Mouse (Mus musculus): Measurements from ENCODE around the gene Lgi4. TPM values are rescaled to one million over a fixed set of nuclear protein-coding genes. Genes with fewer than 3 reads are reported as not detected.

Gene Lgi4
- polyA plus RNA-seq, 1 experiment from 2014 or later, result 2.8 TPM

GRCm38 (mm10) chr7:31040281-31041022 is 18.7 kb upstream of the Lgi4 start:
- Histone ChIP-seq H3K27me3 (replicated peaks; ENCODE audit: low read depth, poor library complexity, severe bottlenecking) (peaks cover 62% of the 10 kb centered on the region), H3K36me3 (replicated peaks) (no peaks in the 10 kb centered on the region), H3K27ac (replicated peaks) (no peak overlapping the region), H3K4me3 (no peak overlapping the region), H3K4me1 (peaks cover 12% of the 10 kb centered on the region), H3K9me3 (no peaks in the 10 kb centered on the region)
- no peak for DNase-seq (ENCODE audit: low spot score)
- 81% methylated on average over 12 of the region's 12 CpGs for WGBS

- 34% methylated on average over 8 of the region's 8 CpGs for WGBS
- Histone ChIP-seq H3K36me3 (replicated peaks) (no peaks in the 10 kb centered on the region), H3K27me3 (replicated peaks; ENCODE audit: low read depth, poor library complexity, severe bottlenecking) (peaks cover 64% of the 10 kb centered on the region), H3K9me3 (no peaks in the 10 kb centered on the region), H3K4me3 (peak overlapping the region; percentile 47; the same call in 1 of the 2 replicates), H3K4me1 (peaks cover 12% of the 10 kb centered on the region), H3K27ac (replicated peaks) (no peak overlapping the region)
- DNase-seq (ENCODE audit: low spot score), result no peak
Measured at GRCm38 (mm10) chr7:31041023-31041407, 18.1 kb upstream of the Lgi4 start.

GRCm38 (mm10) chr7:31041662-31042315 is 17.4 kb upstream of the Lgi4 start:
- Histone ChIP-seq H3K27me3 (replicated peaks; ENCODE audit: low read depth, poor library complexity, severe bottlenecking) (peaks cover 69% of the 10 kb centered on the region), H3K4me3 (peak overlapping the region; percentile 47), H3K36me3 (replicated peaks) (no peaks in the 10 kb centered on the region), H3K4me1 (peaks cover 12% of the 10 kb centered on the region), H3K9me3 (no peaks in the 10 kb centered on the region), H3K27ac (replicated peaks) (0 out of 2 replicates have a peak overlapping the region, but pooled peaks have one; percentile 30)
- 3% methylated on average over 28 of the region's 28 CpGs for WGBS
- peak; percentile 30 for DNase-seq (ENCODE audit: low spot score)

- Histone ChIP-seq H3K4me1 (peaks cover 12% of the 10 kb centered on the region), H3K27me3 (replicated peaks; ENCODE audit: low read depth, poor library complexity, severe bottlenecking) (peaks cover 75% of the 10 kb centered on the region), H3K27ac (replicated peaks) (0 out of 2 replicates have a peak within 1 kb of the TSS, but pooled peaks have one; percentile 30), H3K9me3 (no peaks in the 10 kb centered on the region), H3K4me3 (peak within 1 kb of the TSS; percentile 47), H3K36me3 (replicated peaks) (no peaks in the 10 kb centered on the region)
- no peak for DNase-seq (ENCODE audit: low spot score)
- 38% methylated on average over 10 of the region's 10 CpGs for WGBS
Measured at GRCm38 (mm10) chr7:31042431-31042910, 16.7 kb upstream of the Lgi4 start, which contains the start of gene Fxyd5. TSS of gene Fxyd5 (minus strand) at chr7:31042481.

- H3K9me3 ChIP-seq, result no peaks in the 10 kb centered on the region
- H3K27me3 ChIP-seq (replicated peaks; ENCODE audit: low read depth, poor library complexity, severe bottlenecking), result peaks cover 93% of the 10 kb centered on the region
- H3K4me3 ChIP-seq, result peak overlapping the region; percentile 47; the same call in 1 of the 2 replicates
- DNase-seq (ENCODE audit: low spot score), result peak; percentile 26
- H3K4me1 ChIP-seq, result peaks cover 52% of the 10 kb centered on the region
- no peaks in the 10 kb centered on the region for H3K36me3 ChIP-seq (replicated peaks)
- WGBS, result 22% methylated on average over 5 of the region's 5 CpGs
- H3K27ac ChIP-seq (replicated peaks), result no peak overlapping the region
Measured at GRCm38 (mm10) chr7:31049135-31049845, 9.9 kb upstream of the Lgi4 start.

- peaks cover 57% of the 10 kb centered on the region for H3K4me1 ChIP-seq
- H3K36me3 ChIP-seq (replicated peaks), result no peaks in the 10 kb centered on the region
- no peak overlapping the region for H3K27ac ChIP-seq (replicated peaks)
- peak; percentile 51 for DNase-seq (ENCODE audit: low spot score)
- H3K27me3 ChIP-seq (replicated peaks; ENCODE audit: low read depth, poor library complexity, severe bottlenecking), result peaks cover 93% of the 10 kb centered on the region
- 3% methylated on average over 14 of the region's 15 CpGs for WGBS
- peak overlapping the region; percentile 47 for H3K4me3 ChIP-seq
- no peaks in the 10 kb centered on the region for H3K9me3 ChIP-seq
Measured at GRCm38 (mm10) chr7:31049846-31050281, 9.3 kb upstream of the Lgi4 start.

GRCm38 (mm10) chr7:31050487-31050886 is 8.7 kb upstream of the Lgi4 start:
- Histone ChIP-seq H3K4me1 (peaks cover 64% of the 10 kb centered on the region), H3K9me3 (no peaks in the 10 kb centered on the region), H3K27me3 (replicated peaks; ENCODE audit: low read depth, poor library complexity, severe bottlenecking) (peaks cover 93% of the 10 kb centered on the region), H3K27ac (replicated peaks) (no peak overlapping the region), H3K4me3 (peak overlapping the region; percentile 47), H3K36me3 (replicated peaks) (no peaks in the 10 kb centered on the region)
- DNase-seq (ENCODE audit: low spot score), result no peak
- 4% methylated on average over 6 of the region's 6 CpGs for WGBS

GRCm38 (mm10) chr7:31050921-31051320 is 8.2 kb upstream of the Lgi4 start:
- peaks cover 93% of the 10 kb centered on the region for H3K27me3 ChIP-seq (replicated peaks; ENCODE audit: low read depth, poor library complexity, severe bottlenecking)
- DNase-seq (ENCODE audit: low spot score), result peak; percentile 38
- peak overlapping the region; percentile 47 for H3K4me3 ChIP-seq
- no peaks in the 10 kb centered on the region for H3K9me3 ChIP-seq
- H3K36me3 ChIP-seq (replicated peaks), result no peaks in the 10 kb centered on the region
- under 1% methylated on average over 9 of the region's 9 CpGs for WGBS
- H3K4me1 ChIP-seq, result peaks cover 68% of the 10 kb centered on the region
- no peak overlapping the region for H3K27ac ChIP-seq (replicated peaks)

- 2% methylated on average over 28 of the region's 28 CpGs for WGBS
- H3K4me3 ChIP-seq, result peak within 1 kb of the TSS; percentile 47
- H3K36me3 ChIP-seq (replicated peaks), result no peaks in the 10 kb centered on the region
- H3K4me1 ChIP-seq, result peaks cover 69% of the 10 kb centered on the region
- H3K27ac ChIP-seq (replicated peaks), result no peak within 1 kb of the TSS
- peaks cover 91% of the 10 kb centered on the region for H3K27me3 ChIP-seq (replicated peaks; ENCODE audit: low read depth, poor library complexity, severe bottlenecking)
- DNase-seq (ENCODE audit: low spot score), result peak; percentile 47
- no peaks in the 10 kb centered on the region for H3K9me3 ChIP-seq
Measured at GRCm38 (mm10) chr7:31051321-31052021, 7.7 kb upstream of the Lgi4 start, which contains the start of gene Fxyd7. TSS of gene Fxyd7 (minus strand) at chr7:31051467.

- peak overlapping the region; percentile 45 for H3K4me3 ChIP-seq
- 4% methylated on average over 22 of the region's 22 CpGs for WGBS
- H3K27me3 ChIP-seq (replicated peaks; ENCODE audit: low read depth, poor library complexity, severe bottlenecking), result peaks cover 84% of the 10 kb centered on the region
- H3K4me1 ChIP-seq, result peaks cover 69% of the 10 kb centered on the region
- no peak overlapping the region for H3K27ac ChIP-seq (replicated peaks)
- peak; percentile 13 for DNase-seq (ENCODE audit: low spot score)
- H3K9me3 ChIP-seq, result no peaks in the 10 kb centered on the region
- no peaks in the 10 kb centered on the region for H3K36me3 ChIP-seq (replicated peaks)
Measured at GRCm38 (mm10) chr7:31052251-31052635, 6.9 kb upstream of the Lgi4 start.

GRCm38 (mm10) chr7:31052636-31053434 is 6.3 kb upstream of the Lgi4 start:
- Histone ChIP-seq H3K27ac (replicated peaks) (no peak overlapping the region), H3K9me3 (no peaks in the 10 kb centered on the region), H3K36me3 (replicated peaks) (no peaks in the 10 kb centered on the region), H3K4me3 (peak overlapping the region; percentile 45), H3K4me1 (peaks cover 69% of the 10 kb centered on the region), H3K27me3 (replicated peaks; ENCODE audit: low read depth, poor library complexity, severe bottlenecking) (peaks cover 78% of the 10 kb centered on the region)
- DNase-seq (ENCODE audit: low spot score), result peak; percentile 74
- WGBS, result 1% methylated on average over 34 of the region's 34 CpGs
